Mouse (Mus musculus) inflammation-experienced regulatory T-cells, adult 6 months (primary cell): ENCODE measurements around the gene Aspscr1. TPM values are rescaled to one million over a fixed set of nuclear protein-coding genes. Genes with fewer than 3 reads are reported as not detected.
A peak's percentile ranks its signal among the peaks of the same experiment; 100 is the strongest.

Experiments used
- ATAC-seq: one replicate; pipeline ENCODE4 v1.8.0; 2017
- polyA plus RNA-seq, 3 experiments: library from polyadenylated mRNA; unstranded; fragments of 100-300 nt; shearing (Covaris generic); gene quantifications; one replicate each; pipeline ENCODE4 v1.2.1; 2017

Aspscr1 gene
- polyA plus RNA-seq, 3 experiments from 2014 or later, result 79.4 to 107 (median 86.2) TPM

GRCm38 (mm10) chr11:120715131-120715530 is 42.4 kb downstream of the Aspscr1 start:
- no peak for ATAC-seq

- no peak for ATAC-seq
These were observed 46.5 kb downstream of the Aspscr1 start for GRCm38 (mm10) chr11:120719242-120719641.

- ATAC-seq, result no peak
These were observed 47.1 kb downstream of the Aspscr1 start for GRCm38 (mm10) chr11:120719841-120720376.

GRCm38 (mm10) chr11:120720450-120720849 is 47.7 kb downstream of the Aspscr1 start:
- peak; percentile 85 for ATAC-seq

- peak; percentile 21 for ATAC-seq
These were observed 48.6 kb downstream of the Aspscr1 start, which contains the start of gene Rac3 for GRCm38 (mm10) chr11:120721124-120722066. Gene Rac3, plus strand, starts transcription at chr11:120721470.

- no peak for ATAC-seq
These were observed 49.4 kb downstream of the Aspscr1 start for GRCm38 (mm10) chr11:120722067-120722630.

GRCm38 (mm10) chr11:120722761-120723382 is 50.1 kb downstream of the Aspscr1 start:
- ATAC-seq, result no peak

GRCm38 (mm10) chr11:120723509-120723908 is 50.7 kb downstream of the Aspscr1 start:
- ATAC-seq, result no peak

- ATAC-seq, result peak; percentile 35
These were observed 53.7 kb downstream of the Aspscr1 start for GRCm38 (mm10) chr11:120726243-120727168.

GRCm38 (mm10) chr11:120727169-120727527 is 54.4 kb downstream of the Aspscr1 start, which contains the start of gene Dcxr:
Gene Dcxr, minus strand, starts transcription at chr11:120727281.
- peak; percentile 87 for ATAC-seq

- no peak for ATAC-seq
These were observed 54.8 kb downstream of the Aspscr1 start for GRCm38 (mm10) chr11:120727564-120727963.

GRCm38 (mm10) chr11:120728530-120729240 is 55.9 kb downstream of the Aspscr1 start:
- ATAC-seq, result no peak

GRCm38 (mm10) chr11:120729432-120730050 is 56.8 kb downstream of the Aspscr1 start:
- peak; percentile 32 for ATAC-seq

- ATAC-seq, result no peak
These were observed 57.6 kb downstream of the Aspscr1 start for GRCm38 (mm10) chr11:120730331-120730870.

- ATAC-seq, result no peak
These were observed 58.6 kb downstream of the Aspscr1 start for GRCm38 (mm10) chr11:120731395-120731794.

- no peak for ATAC-seq
These were observed 59.3 kb downstream of the Aspscr1 start, which contains the start of gene Cbr2 for GRCm38 (mm10) chr11:120731858-120732680. Gene Cbr2, minus strand, starts transcription at chr11:120732114.

GRCm38 (mm10) chr11:120733521-120733920 is 60.7 kb downstream of the Aspscr1 start:
- ATAC-seq, result no peak

GRCm38 (mm10) chr11:120736424-120736823 is 63.7 kb downstream of the Aspscr1 start:
- ATAC-seq, result no peak

GRCm38 (mm10) chr11:120740981-120741380 is 68.2 kb downstream of the Aspscr1 start:
- ATAC-seq, result no peak
